Mouse (Mus musculus): ENCODE measurements at regions not wholly inside any gene's neighbourhood (a gene's known extent, or its start where the extent isn't known, plus 50 kb on each side); places are given as distances from the start of the nearest gene placed in this dataset.
A peak's percentile ranks its signal among the peaks of the same experiment; 100 is the strongest.

DNA sequence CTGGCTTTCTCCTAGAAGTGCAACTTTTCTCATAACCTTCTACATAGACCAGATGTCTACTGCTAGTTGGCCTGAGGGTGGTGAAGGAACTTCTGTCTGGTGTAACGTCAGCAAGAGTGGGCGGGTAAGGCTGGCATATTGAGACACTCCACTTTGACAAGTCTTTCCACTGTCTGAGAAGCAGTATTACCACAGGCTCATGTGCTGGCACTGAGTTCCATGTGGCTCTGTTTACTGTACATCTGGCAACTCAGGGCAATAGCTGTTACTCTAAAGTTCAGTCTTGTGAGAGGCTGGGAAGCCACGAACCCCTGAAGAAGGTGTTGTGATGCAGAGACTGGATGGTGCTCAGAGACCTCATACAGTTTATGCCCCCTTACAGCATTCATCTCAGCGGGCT is 230.7 kb upstream of the Tbx18 start:
- no peak for DNase-seq (ENCODE audit: low spot score in 2 of 2)

DNA sequence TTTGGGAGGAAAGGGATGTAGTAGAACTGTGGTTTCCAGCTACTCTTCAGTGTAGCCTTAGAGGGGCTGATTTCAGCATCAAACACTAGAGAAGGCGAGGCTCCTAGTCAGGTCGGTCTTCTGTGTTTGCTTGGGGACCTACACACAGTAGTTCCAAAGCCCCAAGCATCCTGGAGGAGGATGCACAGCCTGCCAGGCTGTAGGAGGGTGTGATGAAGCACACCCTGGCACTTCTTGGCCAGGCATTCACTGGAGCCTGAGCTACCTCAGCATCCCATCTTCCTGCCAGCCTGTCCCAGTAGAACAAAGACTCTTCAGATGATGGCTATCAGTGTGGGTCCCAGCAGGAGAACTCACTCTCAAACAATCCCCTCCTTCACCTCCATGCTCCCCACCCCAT is 233.4 kb upstream of the Tbx18 start:
- DNase-seq (ENCODE audit: low spot score in 2 of 2), result no peak

DNA sequence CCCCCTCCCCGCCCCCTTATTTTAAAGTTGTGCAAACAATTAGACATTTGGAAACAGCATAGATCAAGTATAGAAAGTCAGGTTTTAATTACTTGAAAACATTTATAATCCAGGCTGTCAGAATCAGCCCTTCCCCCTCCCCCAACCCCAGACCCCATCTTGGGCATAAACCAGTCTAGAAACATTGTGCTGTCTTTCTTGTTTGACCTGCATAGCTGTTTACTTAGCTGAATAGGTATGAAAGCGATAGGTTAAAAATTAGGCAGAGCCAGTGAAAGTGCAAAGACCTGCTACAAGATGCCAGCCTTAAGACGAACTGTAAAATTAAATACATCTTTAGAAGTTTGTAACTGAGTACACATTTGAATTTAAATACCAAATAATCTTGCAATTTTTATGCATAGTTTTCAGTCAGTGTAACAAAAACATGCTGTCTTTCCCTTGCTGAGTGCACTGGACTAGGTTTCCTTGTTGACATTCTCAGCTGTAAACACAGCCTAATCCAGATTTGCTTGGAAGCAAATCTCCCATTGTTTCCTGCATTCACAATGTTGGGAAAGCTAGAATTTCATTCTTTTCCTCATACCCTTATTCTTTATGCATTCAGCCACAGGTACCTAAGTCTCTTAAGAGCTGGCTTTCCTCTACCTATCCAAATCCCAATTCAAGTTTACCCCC is 234.2 kb upstream of the Tbx18 start:
- DNase-seq (ENCODE audit: low spot score in 2 of 2), result no peak

DNA sequence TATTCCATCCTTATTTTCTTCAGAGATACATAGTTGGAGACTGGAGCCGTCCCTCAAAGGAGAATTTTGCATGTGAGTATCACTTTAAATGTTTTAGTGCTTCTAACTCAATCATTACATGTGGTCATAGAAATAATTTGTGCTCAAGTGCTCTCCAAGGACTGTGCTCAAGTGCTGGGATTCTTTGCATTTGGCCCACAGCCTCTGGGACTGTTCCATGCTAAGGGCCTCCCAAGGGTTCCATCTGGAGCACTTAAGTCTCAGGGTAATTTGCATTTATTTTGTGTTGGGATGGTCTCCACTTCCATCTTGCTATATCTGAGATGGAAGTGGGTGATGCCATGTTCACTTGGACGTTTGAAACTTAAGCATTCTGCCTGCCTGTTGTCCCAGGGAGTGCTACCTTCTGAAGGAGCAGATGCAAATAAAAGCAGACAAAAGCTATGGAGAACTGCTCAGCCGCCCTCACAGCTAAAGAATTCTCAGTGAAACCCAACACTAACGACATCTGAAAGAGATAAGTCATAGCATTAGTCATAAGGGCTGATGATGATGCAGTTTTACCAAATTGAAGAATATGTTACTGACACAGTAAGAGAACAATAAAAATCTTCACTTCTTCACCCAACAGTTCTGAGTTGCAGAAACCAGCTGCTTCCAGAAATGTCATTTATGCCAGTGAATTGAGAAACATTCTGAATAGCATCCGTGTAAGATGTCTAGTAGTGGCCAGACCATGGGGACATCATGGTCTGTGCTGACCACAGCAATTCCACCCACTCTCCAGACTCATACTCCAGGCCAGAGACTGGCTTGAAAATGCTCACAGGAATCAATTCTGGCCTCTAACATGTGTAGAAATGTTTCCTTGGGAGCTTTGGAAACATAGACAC is 237.4 kb upstream of the Tbx18 start:
- no peak for DNase-seq (ENCODE audit: low spot score in 2 of 2)

DNA sequence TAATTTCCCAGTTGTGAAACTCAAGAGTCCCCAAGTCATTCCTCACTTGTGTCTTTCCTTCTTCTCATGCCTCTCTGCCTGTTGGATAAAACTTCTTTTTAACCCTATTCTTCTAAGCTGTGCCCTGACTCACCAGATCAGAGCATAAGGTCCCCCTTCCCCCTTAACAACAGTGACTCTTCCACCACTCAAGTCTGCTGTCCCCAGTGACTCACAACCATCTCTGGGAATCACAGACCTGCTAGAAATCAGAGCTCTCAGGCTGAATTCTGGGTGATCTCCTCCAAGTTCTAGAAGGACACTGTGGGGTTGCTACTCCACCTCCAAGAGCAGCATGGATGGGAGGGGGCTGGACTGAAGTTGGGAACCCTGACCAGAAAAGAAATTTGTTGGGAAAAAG is 239.5 kb upstream of the Tbx18 start:
- no peak for DNase-seq (ENCODE audit: low spot score in 2 of 2)

DNA sequence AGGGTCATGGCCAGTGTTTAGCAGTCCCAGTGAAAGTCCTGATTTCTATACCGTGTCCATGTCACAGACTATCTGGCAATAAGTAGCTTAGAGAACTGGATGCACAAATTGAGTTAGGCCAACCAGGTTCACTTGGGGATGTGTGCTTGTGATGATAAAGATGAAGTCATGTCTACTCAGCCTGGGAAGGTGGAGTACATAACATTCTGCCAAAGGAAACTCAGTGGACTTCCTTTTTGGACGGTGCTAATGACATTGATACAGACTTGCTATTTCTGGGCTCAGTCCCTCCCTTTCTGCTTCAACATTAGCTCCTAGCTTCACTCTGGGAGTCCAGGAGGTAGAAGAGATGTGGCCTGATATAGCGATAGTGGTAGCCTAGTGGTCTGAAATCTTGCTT is 240.7 kb upstream of the Tbx18 start:
- no peak for DNase-seq (ENCODE audit: low spot score in 2 of 2)

DNA sequence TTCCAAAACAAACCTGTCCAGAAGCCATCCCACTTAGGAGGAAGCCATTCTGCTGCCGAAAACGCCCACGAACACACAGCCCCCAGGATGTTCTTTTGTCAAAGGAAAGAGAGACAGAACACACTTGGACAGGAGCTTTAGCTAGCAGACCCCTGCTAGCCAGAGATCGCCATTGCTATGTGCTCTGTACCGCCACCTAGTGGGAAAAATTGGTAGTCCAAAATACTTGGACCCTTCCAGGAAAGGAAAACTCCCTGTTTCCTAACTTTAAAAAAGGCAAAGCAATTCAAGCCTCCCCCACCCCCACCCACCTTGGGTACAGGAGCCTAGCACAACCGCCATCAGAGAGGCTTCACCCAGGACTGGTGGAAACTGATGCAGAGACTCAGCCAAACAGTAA is 242.5 kb upstream of the Tbx18 start:
- no peak for DNase-seq (ENCODE audit: low spot score in 2 of 2)

DNA sequence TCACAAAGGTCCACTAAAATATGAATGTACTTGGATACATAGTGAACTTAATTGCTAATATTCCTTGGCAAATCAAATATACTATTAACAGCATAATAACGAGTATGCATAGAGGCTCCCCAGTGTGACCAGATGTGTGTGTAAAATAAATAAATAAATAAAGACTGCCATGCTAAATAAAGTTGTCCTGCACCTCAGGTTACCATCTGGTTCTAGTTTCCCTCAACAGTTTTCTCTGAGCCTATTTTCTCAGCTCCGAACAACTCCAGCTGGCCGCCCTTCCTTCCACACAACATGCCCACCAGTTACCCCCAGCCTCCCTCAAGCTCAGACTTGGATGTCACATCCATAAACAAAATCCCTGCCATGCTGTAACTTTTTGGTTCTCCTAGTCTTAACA is 253.8 kb upstream of the Tbx18 start:
- DNase-seq (ENCODE audit: low spot score in 2 of 2), result peak in 1 of 2 experiments; percentile 16

DNA sequence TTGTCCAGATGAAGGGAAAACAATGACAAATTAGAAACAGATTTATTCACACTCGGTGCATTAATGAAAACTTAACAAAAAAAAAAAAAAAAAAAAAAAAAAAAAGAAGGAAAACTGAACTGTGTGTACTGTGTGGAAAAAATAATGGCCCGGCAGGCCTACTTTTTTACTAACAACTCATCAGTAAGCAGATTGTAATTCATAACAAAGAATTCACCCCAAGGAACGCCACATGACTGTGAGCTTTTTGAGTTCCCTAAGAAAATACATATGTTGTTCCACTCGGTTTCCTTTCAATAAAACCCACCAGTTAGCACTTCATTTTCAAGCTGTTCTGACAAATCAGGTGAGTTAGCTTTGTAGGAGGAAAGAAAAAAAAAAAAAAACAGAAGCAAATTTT is 254.4 kb upstream of the Tbx18 start:
- no peak for DNase-seq (ENCODE audit: low spot score in 2 of 2)

DNA sequence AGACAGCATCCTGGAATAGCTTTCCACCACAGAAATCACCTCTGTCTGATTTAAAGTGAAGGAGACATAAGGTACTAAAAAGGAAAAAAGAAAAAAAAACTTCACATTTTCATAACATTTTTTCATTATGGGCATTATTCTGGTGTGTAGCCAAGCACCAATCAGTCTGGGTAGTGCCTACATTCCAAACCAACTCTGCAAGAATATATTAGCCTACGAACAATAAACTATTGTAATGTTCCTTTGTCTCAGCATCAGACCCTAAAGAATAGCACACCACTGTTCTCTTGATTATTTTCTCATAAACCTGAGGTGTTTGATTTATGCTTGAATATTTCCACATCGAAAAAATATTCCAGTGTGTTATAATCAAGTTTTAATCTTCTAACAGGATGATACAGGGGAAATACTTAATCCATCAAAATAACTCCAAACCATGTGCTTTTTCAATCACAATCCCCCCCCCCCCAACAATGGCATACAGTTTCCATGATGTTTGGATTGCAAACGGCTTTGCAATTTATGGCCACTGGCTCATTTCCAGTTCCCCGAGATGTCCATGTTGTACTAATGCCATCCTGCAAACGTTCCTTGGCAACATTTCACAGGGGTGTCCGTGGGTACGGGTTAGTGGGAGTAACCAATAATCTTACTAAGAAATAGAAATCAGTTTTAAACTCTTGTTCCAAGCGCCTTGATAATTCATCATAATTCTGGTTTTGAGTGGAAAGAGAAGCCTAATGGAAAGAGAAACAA is 275.1 kb upstream of the Tbx18 start:
- DNase-seq (ENCODE audit: low spot score in 2 of 2), result no peak

DNA sequence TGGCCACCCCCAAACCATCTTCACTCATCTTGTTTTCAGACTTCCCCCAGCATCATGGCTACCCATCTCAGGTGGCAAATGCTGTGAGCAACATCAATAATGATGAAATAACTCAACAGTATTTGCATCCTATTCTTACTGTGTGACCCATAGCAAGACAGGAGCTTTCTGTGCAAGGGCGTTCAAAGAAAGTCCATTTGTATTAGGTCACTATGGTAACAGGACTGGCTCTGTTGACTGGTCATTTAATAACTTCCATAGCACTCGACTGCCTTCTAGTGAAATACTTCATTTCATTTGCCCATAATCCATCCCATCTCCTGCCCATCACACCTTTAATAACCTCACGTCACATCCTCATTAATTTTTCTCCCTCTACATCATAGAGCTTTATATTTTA is 292.7 kb upstream of the Tbx18 start:
- DNase-seq (ENCODE audit: low spot score in 2 of 2), result no peak

DNA sequence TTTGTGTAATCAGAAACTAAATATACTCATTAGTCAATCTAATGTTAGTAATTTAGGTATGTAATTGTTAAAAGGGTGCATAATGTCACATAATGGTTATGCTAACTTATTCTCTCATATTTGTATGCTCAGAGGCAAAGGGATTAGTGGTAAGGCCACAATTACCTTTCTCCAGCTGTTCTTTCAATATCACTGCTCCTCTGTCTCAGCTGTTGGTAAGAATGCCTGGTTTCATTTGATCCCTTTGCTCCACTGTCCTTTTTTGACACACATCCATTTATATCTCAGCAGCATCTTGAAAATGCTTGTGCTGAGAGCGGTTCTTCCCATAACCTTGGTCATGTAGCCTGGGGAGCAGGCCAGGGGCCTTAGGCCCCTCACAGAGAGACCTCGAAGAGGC is 294.9 kb upstream of the Tbx18 start:
- DNase-seq (ENCODE audit: low spot score in 2 of 2), result no peak

DNA sequence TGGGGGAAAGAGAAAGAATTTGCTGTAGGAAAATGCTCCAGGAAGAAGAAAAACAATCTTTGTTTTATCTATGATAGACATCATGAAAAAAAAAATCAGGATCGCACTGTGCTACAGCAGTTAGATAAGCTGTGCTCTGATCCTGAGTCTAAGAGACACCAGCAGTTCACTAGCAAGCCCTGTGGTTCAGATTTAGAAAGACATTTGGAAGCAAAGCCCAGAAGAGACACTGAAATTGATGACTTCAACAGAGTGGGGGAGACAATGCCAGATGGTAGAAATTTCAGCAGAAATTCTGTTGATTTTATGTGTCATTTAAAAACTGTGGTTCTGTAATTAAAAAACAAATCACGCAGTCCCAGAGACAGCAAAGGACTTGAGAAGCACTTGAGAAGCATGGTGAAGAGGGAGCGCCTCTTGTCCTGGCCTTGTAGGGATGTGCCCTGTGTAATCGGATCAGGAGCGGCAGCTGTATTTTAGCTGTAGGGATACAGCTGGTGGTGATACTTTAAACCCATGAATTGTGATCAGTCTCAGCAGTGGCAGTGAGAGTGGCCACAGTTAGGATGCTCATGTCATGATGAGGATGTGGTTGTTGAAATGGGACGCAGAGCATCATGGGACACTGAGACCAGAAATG is 296.4 kb upstream of the Nt5e start:
- DNase-seq (ENCODE audit: low spot score in 2 of 2), result peak; percentile 5 to 14

DNA sequence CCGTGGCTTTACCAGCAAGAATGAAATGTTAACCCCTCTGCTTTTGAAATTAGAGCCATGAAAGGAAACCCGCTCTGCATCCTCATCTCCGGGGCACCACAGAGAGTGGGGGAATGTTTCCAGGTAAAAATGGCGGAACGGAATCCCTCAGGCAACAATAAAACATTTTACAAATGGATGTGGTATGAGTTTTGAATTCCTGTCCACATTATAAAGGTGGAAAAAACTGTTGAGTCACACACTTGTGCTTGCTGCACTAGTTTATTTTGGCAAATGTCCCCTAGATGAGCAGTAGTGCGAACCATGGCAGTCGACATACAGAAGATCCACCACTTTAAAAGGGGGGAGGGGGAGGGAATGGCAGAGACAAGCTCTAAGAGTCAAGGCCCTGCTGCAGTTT is 289.4 kb upstream of the Nt5e start:
- DNase-seq (ENCODE audit: low spot score in 2 of 2), result no peak

DNA sequence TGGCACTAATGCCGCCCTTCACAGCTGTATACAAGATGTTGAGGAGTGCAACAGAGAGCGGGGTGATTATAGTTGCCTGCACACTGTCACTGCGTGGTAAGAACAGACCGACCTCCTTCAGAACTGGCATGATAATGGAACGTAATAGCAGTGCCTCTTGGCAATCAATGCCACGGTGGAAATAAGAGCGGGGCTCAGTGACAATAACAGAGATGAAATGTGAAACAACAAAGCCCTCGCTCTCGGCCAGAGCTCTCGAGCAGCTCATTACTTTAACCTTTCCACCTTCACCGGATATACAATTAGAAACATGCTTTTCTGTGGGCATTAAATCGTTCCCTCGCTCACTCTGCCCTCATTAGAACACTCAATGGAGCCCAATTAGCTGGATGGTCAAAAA is 277.7 kb upstream of the Nt5e start:
- DNase-seq (ENCODE audit: low spot score in 2 of 2), result no peak

DNA sequence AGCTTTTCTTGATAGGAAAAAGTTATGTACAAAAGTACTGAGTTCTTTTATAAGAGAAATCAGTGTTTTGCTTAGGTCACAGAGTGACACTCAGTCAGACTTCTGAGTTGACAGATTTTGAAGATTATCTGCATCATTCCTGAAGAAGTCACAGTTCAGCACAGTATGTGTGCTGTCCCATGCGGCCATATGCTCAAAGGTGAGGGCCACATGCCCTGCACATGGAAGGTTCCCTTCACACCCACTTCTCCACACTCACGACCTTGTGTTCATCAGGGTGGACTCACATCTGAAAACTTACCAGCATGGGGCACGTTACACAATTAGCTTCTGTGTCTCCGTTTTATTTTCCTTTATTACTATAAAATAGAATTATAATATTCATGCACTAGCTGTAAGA is 277.2 kb upstream of the Nt5e start:
- no peak for DNase-seq (ENCODE audit: low spot score in 2 of 2)

DNA sequence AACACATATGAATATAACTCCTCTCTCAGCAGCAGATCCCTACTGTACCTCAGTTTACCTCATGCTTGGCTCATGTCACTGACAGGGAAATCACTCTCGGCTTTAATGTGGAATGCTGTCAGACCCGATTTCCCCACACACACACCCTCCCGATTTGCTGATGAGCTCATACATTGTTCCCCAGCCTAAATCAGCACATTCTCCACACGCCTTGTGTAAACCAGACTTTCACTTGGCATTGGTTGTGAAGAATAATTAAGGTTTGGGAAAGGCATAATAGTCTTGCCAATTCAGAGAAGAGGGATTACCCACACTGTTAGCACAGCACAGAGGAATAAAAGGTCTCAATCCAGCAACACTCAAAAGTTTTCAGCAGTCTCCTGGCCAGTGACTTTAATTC is 268.4 kb upstream of the Nt5e start:
- DNase-seq (ENCODE audit: low spot score in 2 of 2), result no peak

DNA sequence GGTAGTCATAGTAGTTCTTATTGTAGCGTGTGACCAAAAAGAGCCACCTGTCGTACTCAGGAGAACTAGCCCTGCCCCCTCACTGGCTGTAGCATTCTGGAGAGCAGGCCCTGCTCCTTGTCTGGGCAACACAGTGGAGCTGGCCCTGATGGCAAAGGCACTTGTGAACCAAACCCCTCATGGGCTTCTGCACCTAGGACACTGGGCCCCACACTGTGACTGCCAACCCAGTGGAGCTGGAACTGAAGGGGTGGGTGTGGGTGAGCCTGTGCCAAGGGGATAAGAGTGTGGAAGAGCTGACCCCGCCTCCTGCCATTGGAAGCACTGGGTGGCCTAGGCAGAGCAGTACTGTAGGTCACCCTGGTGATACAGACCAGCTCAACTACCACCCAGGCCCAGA is 268.0 kb upstream of the Nt5e start:
- no peak for DNase-seq (ENCODE audit: low spot score in 2 of 2)

DNA sequence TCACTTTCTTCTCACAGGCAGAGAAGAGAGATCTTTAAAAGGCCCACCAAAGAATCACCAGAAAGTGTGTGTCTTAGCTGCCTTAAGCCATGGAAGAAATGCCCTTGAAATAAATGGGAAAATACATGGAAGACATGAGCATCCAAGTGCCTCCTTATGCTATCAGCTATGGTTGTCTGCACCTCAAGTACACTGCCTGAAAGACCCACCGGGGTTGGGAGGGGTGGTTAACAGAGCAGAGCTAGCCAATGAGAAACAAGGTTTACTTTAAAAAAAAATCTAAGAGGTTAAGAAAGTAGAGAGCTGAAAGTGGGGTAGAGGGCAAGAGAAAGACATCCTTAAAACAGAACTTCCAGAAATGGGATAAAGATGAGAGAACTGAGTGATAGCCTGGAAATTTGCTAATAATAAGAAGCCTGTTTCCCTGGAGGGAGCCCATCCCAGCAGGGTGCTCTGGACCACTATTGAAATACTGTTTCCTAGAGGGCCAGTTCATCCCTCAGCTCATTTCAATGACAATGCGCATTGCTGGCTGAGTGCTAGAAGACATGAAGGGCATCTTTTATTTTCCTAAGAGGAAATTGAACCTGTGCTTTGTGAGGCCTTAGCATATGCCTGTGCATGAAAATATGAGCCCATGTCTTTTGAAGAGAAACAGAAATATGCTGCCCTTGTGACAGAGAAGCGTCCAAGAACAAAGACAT is 262.9 kb upstream of the Nt5e start:
- DNase-seq (ENCODE audit: low spot score in 2 of 2), result no peak

DNA sequence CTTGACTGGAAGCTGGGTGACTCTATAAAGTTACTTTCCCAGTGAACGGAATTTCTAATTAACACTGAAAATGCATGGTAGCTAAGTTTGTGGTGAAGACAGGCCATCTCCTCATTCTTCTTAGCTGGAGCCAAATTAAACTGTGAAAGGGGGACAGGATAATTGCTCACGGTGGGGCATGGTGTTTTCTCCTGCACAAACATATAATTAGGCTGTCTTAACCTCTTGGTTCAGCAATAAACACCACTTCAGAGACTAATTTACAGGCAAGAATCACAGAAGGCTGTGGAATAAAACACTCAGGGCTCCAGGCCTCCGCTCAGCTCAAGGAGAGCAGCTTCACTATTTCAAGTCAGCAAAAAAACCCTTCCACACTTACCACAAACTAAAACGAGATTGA is 261.9 kb upstream of the Nt5e start:
- no peak for DNase-seq (ENCODE audit: low spot score in 2 of 2)

DNA sequence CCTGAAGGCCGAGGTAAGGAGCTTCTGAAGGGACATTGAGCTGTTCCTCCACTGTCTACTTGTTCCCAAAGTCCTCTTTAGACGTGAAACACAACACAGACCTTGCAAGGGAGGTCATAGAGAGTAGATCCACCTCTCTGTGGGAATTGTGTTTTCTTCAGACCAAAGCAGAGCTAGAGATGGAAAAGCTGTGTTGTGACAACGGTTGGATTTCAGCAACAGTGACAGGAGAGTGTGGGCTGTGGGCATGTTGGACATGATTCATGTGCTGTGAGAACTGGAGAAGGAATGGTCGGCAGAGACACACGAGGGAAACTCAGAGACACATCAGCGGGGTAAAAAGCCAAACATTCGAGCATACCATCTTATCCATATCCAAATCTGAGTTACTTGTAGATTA is 261.2 kb upstream of the Nt5e start:
- DNase-seq (ENCODE audit: low spot score in 2 of 2), result no peak

Measured in layer of hippocampus, postnatal 10 days (tissue).